Mouse (Mus musculus) cerebellum, adult 18-20 months (tissue): ENCODE data around the gene Ggcx.
"Not testable (repeated sequence)": the region's sequence is repeated elsewhere in the genome, so short reads cannot be mapped to it uniquely, and the experiment has no call there.

Source experiments
- DNase-seq, 2 experiments: peaks; one replicate each; pipeline ENCODE4 v3.0.0; 2021

Gene Ggcx

GRCm38 (mm10) chr6:72465361-72466157 lies 51.5 kb downstream of the Ggcx start:
- no peak for DNase-seq

- DNase-seq, result no peak
Observed at GRCm38 (mm10) chr6:72466171-72466570, 52.1 kb downstream of the Ggcx start.

- no peak for DNase-seq
Observed at GRCm38 (mm10) chr6:72473264-72474041, 59.3 kb downstream of the Ggcx start.

DNA sequence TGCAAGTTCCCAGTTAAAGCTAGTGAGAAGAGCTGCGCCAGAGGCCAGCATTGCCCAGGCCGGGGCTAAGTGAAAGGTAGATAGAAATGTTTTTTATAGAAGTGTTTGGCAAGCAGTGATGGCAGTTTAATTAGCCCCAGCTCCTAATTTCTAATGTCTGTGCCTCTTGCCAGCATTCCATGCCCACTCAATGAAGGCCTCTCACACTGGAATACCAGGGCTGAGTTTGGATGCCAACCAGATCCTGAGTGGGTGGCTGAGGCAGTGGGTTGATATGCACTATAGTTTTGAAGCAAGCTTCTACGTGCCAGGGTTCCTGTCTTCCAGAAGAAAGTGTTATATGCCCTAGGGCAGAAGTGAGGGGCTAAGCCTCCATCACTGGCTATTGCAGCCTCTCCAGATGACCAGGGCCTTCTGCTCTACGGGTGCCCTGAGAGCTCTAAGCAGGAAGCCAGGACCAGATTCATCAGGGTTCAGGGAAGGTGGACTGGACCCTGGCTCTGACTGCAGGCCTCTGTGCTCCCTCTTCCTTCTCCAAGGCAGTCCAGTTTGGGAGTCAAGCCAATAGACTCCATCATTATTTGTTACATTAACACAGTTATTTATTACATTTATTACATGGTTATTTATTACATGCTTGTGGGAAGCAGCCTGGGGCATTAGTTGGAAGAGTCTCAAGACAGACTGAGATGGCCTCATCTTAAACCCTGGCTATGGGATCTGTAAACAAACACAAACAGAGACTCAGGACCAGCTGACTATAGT lies 61.3 kb downstream of the Ggcx start:
- no peak for DNase-seq

- DNase-seq, result no peak
Observed at GRCm38 (mm10) chr6:72476836-72477235, 62.7 kb downstream of the Ggcx start.

DNA sequence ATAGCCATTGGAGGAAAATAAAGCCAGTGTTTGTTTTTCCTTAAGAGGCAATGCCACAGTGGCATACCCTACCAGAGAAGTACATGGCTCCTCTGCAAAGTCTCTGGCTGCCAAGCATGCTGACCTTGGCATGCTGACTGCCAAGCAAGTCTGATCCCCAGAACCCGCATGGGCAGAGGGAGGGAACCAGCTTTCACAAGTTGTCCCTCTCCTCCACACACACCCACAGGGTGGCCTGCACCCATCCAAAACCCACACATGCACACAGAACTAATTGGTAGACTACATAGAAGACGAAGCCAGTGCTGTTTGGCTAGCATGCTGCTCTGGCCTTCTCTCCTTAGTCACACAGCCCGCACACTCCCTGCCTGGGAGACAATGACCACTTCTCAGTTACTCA lies 63.5 kb downstream of the Ggcx start:
- DNase-seq, result no peak

DNA sequence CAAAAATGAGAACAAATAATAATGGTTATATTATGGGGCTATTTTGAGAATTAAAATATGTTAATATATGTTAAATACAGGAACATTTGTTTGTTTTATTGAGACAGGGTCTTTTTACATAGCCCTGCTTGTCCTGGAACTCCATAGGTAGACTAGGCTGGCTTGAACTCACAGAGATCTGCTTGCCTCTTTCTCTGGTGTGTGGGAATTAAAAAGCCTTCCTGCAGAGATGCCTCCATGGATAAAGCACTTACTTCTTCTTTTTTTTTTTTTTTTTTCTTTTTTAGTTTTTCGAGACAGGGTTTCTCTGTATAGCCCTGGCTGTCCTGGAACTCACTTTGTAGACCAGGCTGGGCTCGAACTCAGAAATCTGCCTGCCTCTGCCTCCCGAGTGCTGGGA lies 64.6 kb downstream of the Ggcx start:
- not testable (repeated sequence) for DNase-seq

- DNase-seq, result no peak
Observed at GRCm38 (mm10) chr6:72479645-72480421, 65.7 kb downstream of the Ggcx start.

DNA sequence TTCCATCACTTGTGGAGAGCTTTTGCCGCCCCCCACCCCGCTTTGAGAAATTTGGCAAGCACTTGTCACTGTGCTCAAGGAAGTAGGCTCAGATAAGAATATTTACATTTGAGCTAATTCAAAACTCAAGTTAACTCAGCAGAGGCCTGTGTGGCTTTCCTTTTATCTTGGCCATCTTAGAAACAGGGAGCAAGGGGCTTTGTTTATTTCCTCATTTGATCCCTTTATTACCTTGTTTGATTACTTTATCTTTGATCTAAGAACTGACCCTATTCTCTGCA lies 66.3 kb downstream of the Ggcx start:
- no peak for DNase-seq
